Mouse (Mus musculus) neural tube, embryonic 15.5 days (tissue): ENCODE measurements at regions not wholly inside any gene's neighbourhood (a gene's known extent, or its start where the extent isn't known, plus 50 kb on each side); places are given as distances from the start of the nearest gene placed in this dataset.

Experiments
- ATAC-seq: fragments of 200-750 bp; cut with Nextera tagmentation; 2 replicates; pipeline ENCODE4 v1.8.0; 2017; ENCODE audit warnings: mild to moderate bottlenecking, moderate TSS enrichment, moderate library complexity; ENCODE audit not compliant: low FRiP score
- H3K27ac ChIP-seq: fragments of 300-500 bp; sonication (generic); replicated peaks from 2 replicates; pipeline ENCODE4 v1.5.1; 2015; ENCODE audit warnings: mild to moderate bottlenecking, inconsistent platforms
- H3K27me3 ChIP-seq: fragments of 300-500 bp; sonication (generic); replicated peaks from 2 replicates; pipeline ENCODE4 v1.6.1; 2015; ENCODE audit warnings: inconsistent platforms
- H3K36me3 ChIP-seq: fragments of 300-500 bp; sonication (generic); 2 replicates; pipeline ENCODE4 v1.6.1; 2015; ENCODE audit warnings: inconsistent platforms
- H3K4me1 ChIP-seq: fragments of 300-500 bp; sonication (generic); 2 replicates; pipeline ENCODE4 v1.6.1; 2015; ENCODE audit warnings: inconsistent platforms
- H3K4me2 ChIP-seq: fragments of 300-500 bp; sonication (generic); 2 replicates; pipeline ENCODE4 v1.6.1; 2015; ENCODE audit warnings: inconsistent platforms, mild to moderate bottlenecking, moderate library complexity
- H3K4me3 ChIP-seq: fragments of 300-500 bp; sonication (generic); replicated peaks from 2 replicates; pipeline ENCODE4 v1.5.1; 2015; ENCODE audit warnings: mild to moderate bottlenecking, inconsistent platforms
- H3K9ac ChIP-seq: fragments of 300-500 bp; sonication (generic); replicated peaks from 2 replicates; pipeline ENCODE4 v1.6.1; 2015; ENCODE audit warnings: mild to moderate bottlenecking, inconsistent platforms
- H3K9me3 ChIP-seq: fragments of 300-500 bp; sonication (generic); replicated peaks from 2 replicates; pipeline ENCODE4 v1.6.1; 2016; ENCODE audit warnings: inconsistent platforms
- WGBS: fragments of 180-500 bp; shearing (Covaris S2); methylation state at CpG from one replicate; pipeline ENCODE4 v1.1.7; 2015; ENCODE audit warnings: mixed read lengths; 5-methylcytosine and 5-hydroxymethylcytosine counted together

GRCm38 (mm10) chr3:159069957-159070684 lies 425.1 kb upstream of the Depdc1a start:
- Histone ChIP-seq H3K9ac (no peak overlapping the region), H3K9me3 (no peaks in the 10 kb centered on the region), H3K4me3 (no peak overlapping the region), H3K27me3 (no peaks in the 10 kb centered on the region), H3K4me1 (no peaks in the 10 kb centered on the region), H3K27ac (no peak overlapping the region), H3K4me2 (no peak overlapping the region), H3K36me3 (no peaks in the 10 kb centered on the region)
- ATAC-seq, result no peak

DNA sequence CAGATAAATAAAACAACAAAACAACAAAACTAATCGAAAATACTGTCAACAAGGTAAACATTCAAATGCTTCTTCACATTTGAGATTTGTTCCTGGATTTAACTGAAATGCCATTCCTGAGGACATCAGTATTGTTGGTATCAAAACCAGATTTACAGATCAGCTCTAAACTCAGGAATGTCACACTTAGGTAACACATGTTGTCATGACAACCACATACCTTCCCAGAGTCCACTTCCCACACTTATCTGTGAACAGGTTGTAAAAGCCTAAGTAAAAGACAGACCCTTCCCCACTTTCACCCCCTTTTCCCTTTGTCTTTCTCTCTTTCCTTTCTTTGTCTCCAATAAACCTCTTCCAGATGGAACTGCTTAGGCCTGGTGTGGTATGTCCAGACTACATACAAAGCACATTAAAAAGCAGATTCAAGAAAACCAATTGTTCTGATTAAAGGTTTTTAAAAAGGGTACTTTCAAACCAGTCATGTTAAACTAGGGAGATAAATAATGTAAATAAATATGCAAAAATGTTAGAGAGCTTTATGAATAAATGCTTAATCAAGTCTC lies 438.2 kb upstream of the Depdc1a start:
- Histone ChIP-seq H3K4me3 (no peak overlapping the region), H3K9me3 (no peaks in the 10 kb centered on the region), H3K4me1 (no peaks in the 10 kb centered on the region), H3K36me3 (no peaks in the 10 kb centered on the region), H3K27me3 (no peaks in the 10 kb centered on the region), H3K27ac (no peak overlapping the region), H3K4me2 (no peak overlapping the region), H3K9ac (no peak overlapping the region)
- ATAC-seq, result no peak
- 95% methylated on average over 1 of the region's 1 CpGs for WGBS

DNA sequence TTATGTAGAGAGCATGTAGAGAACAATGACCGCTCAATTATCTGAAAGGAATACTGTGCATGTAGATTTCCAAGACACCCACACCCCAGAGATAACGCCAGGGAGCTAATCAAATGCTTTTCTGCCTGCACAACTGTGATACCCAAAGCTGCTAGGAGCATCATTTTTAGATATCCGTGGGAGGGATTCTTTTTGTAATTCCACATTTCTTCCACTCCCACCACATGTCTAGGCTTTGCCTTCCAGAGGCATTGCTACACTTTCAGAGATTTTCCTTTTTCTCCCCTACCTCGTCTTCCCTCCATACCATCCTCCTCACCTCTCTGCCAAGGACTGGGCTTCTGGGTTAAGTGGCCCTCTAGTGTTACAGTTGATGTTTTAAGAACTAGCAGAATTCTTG lies 460.4 kb upstream of the Depdc1a start:
- H3K4me2 ChIP-seq, result no peak overlapping the region
- ATAC-seq, result no peak
- no peaks in the 10 kb centered on the region for H3K4me1 ChIP-seq
- H3K27me3 ChIP-seq, result no peaks in the 10 kb centered on the region
- no peak overlapping the region for H3K27ac ChIP-seq
- 73% methylated on average over 4 of the region's 4 CpGs for WGBS
- no peaks in the 10 kb centered on the region for H3K36me3 ChIP-seq
- H3K9ac ChIP-seq, result no peak overlapping the region
- H3K4me3 ChIP-seq, result no peak overlapping the region
- no peaks in the 10 kb centered on the region for H3K9me3 ChIP-seq

DNA sequence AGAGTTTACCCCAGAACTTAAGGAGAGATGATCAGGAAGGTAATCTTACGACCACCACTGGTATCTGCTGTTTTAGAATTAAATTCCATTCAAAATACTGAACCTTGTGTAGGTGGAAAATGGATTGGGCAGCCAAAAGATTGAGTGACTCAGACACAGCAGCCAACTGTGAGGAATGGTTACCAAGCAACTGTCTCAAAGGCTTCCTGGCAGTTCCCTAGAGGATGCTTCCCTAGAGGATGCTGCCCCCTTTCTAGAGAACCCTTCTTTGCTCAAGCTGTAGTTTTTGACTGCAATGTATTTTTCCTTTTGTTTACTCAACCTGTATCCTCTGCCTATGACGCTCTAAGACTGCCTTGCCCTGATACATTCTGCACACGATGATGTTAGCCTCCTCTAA lies 463.7 kb upstream of the Depdc1a start:
- Histone ChIP-seq H3K27ac (no peak overlapping the region), H3K4me1 (no peaks in the 10 kb centered on the region), H3K9ac (no peak overlapping the region), H3K4me2 (no peak overlapping the region), H3K27me3 (no peaks in the 10 kb centered on the region), H3K36me3 (no peaks in the 10 kb centered on the region), H3K4me3 (no peak overlapping the region), H3K9me3 (no peaks in the 10 kb centered on the region)
- no peak for ATAC-seq
- 91% methylated on average over 3 of the region's 3 CpGs for WGBS

DNA sequence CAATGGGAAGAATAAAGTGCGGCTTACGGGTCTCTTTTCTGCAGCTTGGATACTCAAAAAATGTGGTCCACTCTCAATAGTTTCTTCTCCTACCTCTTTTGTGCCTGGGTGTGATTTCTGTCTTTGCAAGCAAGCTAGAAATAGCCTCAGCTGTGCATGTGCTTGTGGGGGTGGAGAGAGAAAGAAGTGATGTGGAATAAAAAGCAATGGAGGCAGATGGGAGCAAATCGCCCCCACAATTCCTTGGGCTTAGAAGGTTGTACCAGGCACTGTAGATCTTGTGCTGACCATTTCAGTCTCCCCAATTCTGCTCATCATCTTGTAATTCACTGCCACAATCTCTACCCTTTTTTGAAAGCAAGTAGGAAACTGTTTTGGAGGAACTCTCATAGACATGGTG lies 464.6 kb upstream of the Depdc1a start:
- no peak overlapping the region for H3K4me3 ChIP-seq
- H3K4me2 ChIP-seq, result no peak overlapping the region
- ATAC-seq, result no peak
- H3K36me3 ChIP-seq, result no peaks in the 10 kb centered on the region
- no peaks in the 10 kb centered on the region for H3K27me3 ChIP-seq
- 86% methylated on average over 3 of the region's 3 CpGs for WGBS
- no peak overlapping the region for H3K27ac ChIP-seq
- no peaks in the 10 kb centered on the region for H3K4me1 ChIP-seq
- no peaks in the 10 kb centered on the region for H3K9me3 ChIP-seq
- H3K9ac ChIP-seq, result no peak overlapping the region

- Histone ChIP-seq H3K4me3 (no peak overlapping the region), H3K9me3 (no peaks in the 10 kb centered on the region), H3K9ac (no peak overlapping the region), H3K36me3 (no peaks in the 10 kb centered on the region), H3K27me3 (no peaks in the 10 kb centered on the region), H3K27ac (no peak overlapping the region), H3K4me2 (no peak overlapping the region), H3K4me1 (no peaks in the 10 kb centered on the region)
- WGBS, result 95% methylated on average over 2 of the region's 2 CpGs
- ATAC-seq, result no peak
Observed at GRCm38 (mm10) chr3:159029951-159030350, 465.3 kb upstream of the Depdc1a start.

- ATAC-seq, result no peak
- no peak overlapping the region for H3K4me3 ChIP-seq
- no peak overlapping the region for H3K9ac ChIP-seq
Observed at GRCm38 (mm10) chr3:159020447-159020846, 458.4 kb upstream of the Lrrc7 start.

GRCm38 (mm10) chr3:159017269-159017668 lies 455.2 kb upstream of the Lrrc7 start:
- ATAC-seq, result no peak
- Histone ChIP-seq H3K4me1 (no peaks in the 10 kb centered on the region), H3K4me3 (no peak overlapping the region), H3K27ac (no peak overlapping the region), H3K9ac (no peak overlapping the region), H3K4me2 (no peak overlapping the region), H3K9me3 (no peaks in the 10 kb centered on the region), H3K27me3 (no peaks in the 10 kb centered on the region), H3K36me3 (no peaks in the 10 kb centered on the region)

More at GRCm38 (mm10) chr3:159020447-159020846, 458.4 kb upstream of the Lrrc7 start:
- H3K27me3 ChIP-seq, result no peaks in the 10 kb centered on the region
- no peaks in the 10 kb centered on the region for H3K36me3 ChIP-seq
- no peak overlapping the region for H3K27ac ChIP-seq
- no peaks in the 10 kb centered on the region for H3K9me3 ChIP-seq
- no peaks in the 10 kb centered on the region for H3K4me1 ChIP-seq
- H3K4me2 ChIP-seq, result no peak overlapping the region

DNA sequence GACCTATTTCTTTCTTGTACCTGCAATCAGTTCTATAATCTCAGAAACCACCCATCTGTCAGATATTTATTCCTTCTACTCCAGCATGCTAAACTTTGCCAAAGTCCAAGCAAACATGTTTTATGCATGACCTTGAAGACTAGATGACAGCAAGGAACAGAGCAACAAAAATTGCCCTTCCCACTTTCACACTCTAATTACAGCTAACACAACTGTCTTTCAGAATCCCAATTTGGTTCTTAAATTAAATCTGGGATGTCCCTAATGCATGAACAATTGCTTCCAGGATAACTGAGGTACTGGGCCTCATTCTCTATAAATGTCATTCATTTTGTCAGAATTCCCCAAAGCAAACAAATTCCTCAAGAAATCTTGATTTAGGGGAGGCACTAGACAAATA lies 454.4 kb upstream of the Lrrc7 start:
- H3K36me3 ChIP-seq, result no peaks in the 10 kb centered on the region
- H3K27ac ChIP-seq, result no peak overlapping the region
- no peak for ATAC-seq
- no peaks in the 10 kb centered on the region for H3K9me3 ChIP-seq
- no peak overlapping the region for H3K4me3 ChIP-seq
- no peak overlapping the region for H3K4me2 ChIP-seq
- H3K9ac ChIP-seq, result no peak overlapping the region
- no peaks in the 10 kb centered on the region for H3K4me1 ChIP-seq
- H3K27me3 ChIP-seq, result no peaks in the 10 kb centered on the region

DNA sequence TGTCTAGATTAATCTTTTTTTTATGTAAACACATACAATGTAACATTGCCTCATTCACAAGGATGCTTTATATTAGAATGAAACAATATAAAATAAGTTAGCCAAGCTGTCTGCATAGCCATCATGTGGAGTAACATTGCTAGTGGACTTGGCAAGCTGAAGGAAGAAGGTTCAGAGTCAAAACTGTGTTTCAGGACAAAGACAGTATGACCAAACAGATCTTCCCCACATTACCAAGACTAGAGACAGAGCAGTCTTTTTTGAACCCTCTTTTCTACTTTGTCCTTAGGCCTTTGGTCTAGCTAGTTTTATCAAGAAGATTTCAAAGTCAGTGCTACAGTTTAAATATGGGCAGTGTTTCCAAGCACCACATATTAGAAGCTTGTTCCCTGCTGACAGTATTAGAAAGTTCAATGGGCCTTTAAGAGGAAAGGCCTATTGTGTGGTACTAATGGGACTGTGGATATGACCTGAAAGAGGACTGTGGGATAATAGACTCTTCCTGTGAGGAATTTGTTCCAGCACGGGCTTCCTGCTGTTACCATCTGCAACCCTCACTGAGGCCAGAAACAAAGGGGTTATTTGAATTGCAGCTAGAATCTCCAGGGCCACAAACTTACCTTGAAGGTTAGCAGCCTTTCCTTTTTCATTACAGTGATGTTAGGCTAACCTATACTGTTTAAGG lies 449.1 kb upstream of the Lrrc7 start:
- Histone ChIP-seq H3K9ac (no peak overlapping the region), H3K4me1 (no peaks in the 10 kb centered on the region), H3K4me3 (no peak overlapping the region), H3K36me3 (no peaks in the 10 kb centered on the region), H3K27ac (no peak overlapping the region), H3K9me3 (no peaks in the 10 kb centered on the region), H3K27me3 (no peaks in the 10 kb centered on the region), H3K4me2 (no peak overlapping the region)
- no peak for ATAC-seq
- WGBS, result 13% methylated on average over 1 of the region's 1 CpGs

DNA sequence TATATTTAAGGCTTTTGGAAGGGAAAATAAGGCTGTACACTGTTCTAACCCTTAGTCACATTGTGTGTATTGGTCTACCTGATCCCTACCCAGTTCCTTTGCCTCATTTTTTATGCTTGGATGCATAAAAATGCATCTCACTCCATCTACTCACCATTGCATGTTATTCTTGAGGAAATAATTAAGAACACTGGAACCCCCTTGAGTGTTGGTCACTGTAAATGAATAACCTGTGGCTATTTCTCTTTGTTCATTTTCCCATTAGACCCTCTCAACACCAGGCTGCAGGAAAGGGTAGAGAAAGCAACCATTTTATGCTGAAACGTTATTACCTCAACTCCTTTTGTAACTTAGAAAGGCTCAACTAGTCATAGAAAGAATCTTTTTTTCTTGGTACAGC lies 442.0 kb upstream of the Lrrc7 start:
- Histone ChIP-seq H3K36me3 (no peaks in the 10 kb centered on the region), H3K9me3 (no peaks in the 10 kb centered on the region), H3K27me3 (no peaks in the 10 kb centered on the region), H3K4me2 (no peak overlapping the region), H3K4me3 (no peak overlapping the region), H3K9ac (no peak overlapping the region), H3K4me1 (no peaks in the 10 kb centered on the region), H3K27ac (no peak overlapping the region)
- 24% methylated on average over 1 of the region's 1 CpGs for WGBS
- ATAC-seq, result no peak

- Histone ChIP-seq H3K4me3 (no peak overlapping the region), H3K4me2 (no peak overlapping the region), H3K27ac (no peak overlapping the region), H3K9ac (no peak overlapping the region), H3K27me3 (no peaks in the 10 kb centered on the region), H3K4me1 (no peaks in the 10 kb centered on the region), H3K36me3 (no peaks in the 10 kb centered on the region), H3K9me3 (no peaks in the 10 kb centered on the region)
- WGBS, result 65% methylated on average over 5 of the region's 5 CpGs
- ATAC-seq, result no peak
Observed at GRCm38 (mm10) chr3:158985438-158986111, 423.6 kb upstream of the Lrrc7 start.
